8 mouse cellular contexts compared by ENCODE assay signal in the genomic region with DNA sequence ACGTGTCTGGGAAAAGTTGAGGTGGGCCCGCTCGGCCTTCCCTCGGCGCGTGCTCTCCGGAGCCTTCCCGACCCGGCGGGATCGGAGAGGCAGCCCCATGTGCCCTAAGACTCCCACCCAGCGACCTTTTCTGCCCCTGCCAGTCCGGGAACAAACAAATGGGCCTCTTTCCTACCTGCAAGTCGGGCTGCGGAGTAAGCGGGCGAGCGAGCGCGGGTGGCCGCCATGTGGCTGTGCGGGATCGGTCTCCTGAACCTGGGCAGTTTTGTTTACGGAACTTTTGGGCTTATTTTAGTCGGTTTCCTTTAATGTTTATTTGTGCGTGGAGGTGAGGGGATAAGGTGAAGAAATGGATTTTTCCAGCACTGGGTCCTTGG. TPM values are rescaled to one million over a fixed set of nuclear protein-coding genes. Genes with fewer than 3 reads are reported as not detected.
A peak's percentile ranks its signal among the peaks of the same experiment; 100 is the strongest.
DNase-seq lines count a peak whose midpoint lies in the region; ATAC-seq and TF ChIP-seq lines count a peak whose summit lies in the region.

No protein-coding gene starts in this region.

- intact Hi-C loops in heart, postnatal 10 days (cut with DNase I): loop anchor here (1.0 to 5.0 kb wide), 3 partner anchors 8 to 66 kb away; partner anchors contain the start of gene Zfp637

- H3K4me2 ChIP-seq in heart, postnatal 0 days (ENCODE audit: low read depth, low read length): peak overlapping the region; percentile 72
- H3K4me2 ChIP-seq in hindbrain, embryonic 11.5 days (replicated peaks; ENCODE audit: low read depth, low read length): peak overlapping the region; percentile 79

- H3K27ac ChIP-seq in heart, postnatal 0 days (ENCODE audit: low read depth): peak overlapping the region; percentile 95
- H3K27ac ChIP-seq in bone marrow, adult 2 months (ENCODE audit: control insufficient read depth, insufficient read depth, low read depth, low read length, poor library complexity): peak overlapping the region; percentile 99
- H3K27ac ChIP-seq in hindbrain, embryonic 11.5 days (ENCODE audit: low read depth, low read length): 0 out of 2 replicates have a peak overlapping the region, but pooled peaks have one; percentile 86

- TF ChIP-seq POLR2A in bone marrow, adult 2 months (IDR thresholded peaks at IDR 0.05; ENCODE audit: borderline replicate concordance, control insufficient read depth, low read depth, low read length): no peak

- no peaks in the 10 kb centered on the region for H3K9me3 ChIP-seq in heart, postnatal 0 days (replicated peaks; ENCODE audit: control insufficient read depth, low read length)
- no peaks in the 10 kb centered on the region for H3K9me3 ChIP-seq in hindbrain, embryonic 11.5 days (ENCODE audit: control insufficient read depth, low read length)

- under 1% methylated on average over 26 of the region's 26 CpGs for WGBS in heart, postnatal 0 days
- under 1% methylated on average over 26 of the region's 26 CpGs for WGBS in bone marrow, adult 2 months
- WGBS in hindbrain, embryonic 11.5 days: under 1% methylated on average over 26 of the region's 26 CpGs

- H3K36me3 ChIP-seq in heart, postnatal 0 days (replicated peaks; ENCODE audit: control insufficient read depth, insufficient read depth, low read length): no peaks in the 10 kb centered on the region
- H3K36me3 ChIP-seq in hindbrain, embryonic 11.5 days (ENCODE audit: control insufficient read depth, insufficient read depth, low read length): no peaks in the 10 kb centered on the region

- no peak for DNase-seq in heart, postnatal 0 days (ENCODE audit: low spot score)
- no peak for DNase-seq in heart, postnatal 10 days
- DNase-seq in hindbrain, embryonic 11.5 days (ENCODE audit: low spot score): no peak
- DNase-seq in ovary, postnatal 14 days (ENCODE audit: low spot score): no peak
- DNase-seq in frontal cortex, adult 2 months (ENCODE audit: extremely low spot score in 1 of 2, low spot score in 1 of 2): no peak
- DNase-seq in frontal cortex, postnatal 25 days (ENCODE audit: low spot score in 2 of 2): no peak

- peak overlapping the region; percentile 88 for H3K9ac ChIP-seq in heart, postnatal 0 days (replicated peaks; ENCODE audit: low read depth, low read length)
- peak overlapping the region; percentile 95 for H3K9ac ChIP-seq in hindbrain, embryonic 11.5 days (ENCODE audit: low read depth, low read length)

- no peaks in the 10 kb centered on the region for H3K27me3 ChIP-seq in heart, postnatal 0 days (ENCODE audit: control insufficient read depth, insufficient read depth, low read length)
- no peaks in the 10 kb centered on the region for H3K27me3 ChIP-seq in hindbrain, embryonic 11.5 days (ENCODE audit: control insufficient read depth, insufficient read depth, low read length)

- TF ChIP-seq EP300 in heart, postnatal 0 days (IDR thresholded peaks at IDR 0.05; ENCODE audit: low read depth): no peak

- peak overlapping the region; percentile 94 for H3K4me3 ChIP-seq in heart, postnatal 0 days (ENCODE audit: low read depth, low read length)
- peak overlapping the region; percentile 90 for H3K4me3 ChIP-seq in bone marrow, adult 2 months (replicated peaks; ENCODE audit: control insufficient read depth, low read depth, low read length)
- peak overlapping the region; percentile 99 for H3K4me3 ChIP-seq in hindbrain, embryonic 11.5 days (ENCODE audit: low read depth, low read length)

- no peak for TF ChIP-seq CTCF in heart, postnatal 0 days (IDR thresholded peaks at IDR 0.05; ENCODE audit: low read depth)
- TF ChIP-seq CTCF in bone marrow, adult 2 months (IDR thresholded peaks at IDR 0.05; ENCODE audit: control insufficient read depth, insufficient read depth, low read length): no peak

- peaks cover 27% of the 10 kb centered on the region for H3K4me1 ChIP-seq in heart, postnatal 0 days (ENCODE audit: control insufficient read depth, insufficient read depth)
- H3K4me1 ChIP-seq in bone marrow, adult 2 months (ENCODE audit: control insufficient read depth, insufficient read depth, low read length): peaks cover 1% of the 10 kb centered on the region; the same call in 1 of the 2 replicates
- H3K4me1 ChIP-seq in hindbrain, embryonic 11.5 days (replicated peaks; ENCODE audit: control insufficient read depth, insufficient read depth, low read length): no peaks in the 10 kb centered on the region; the same call in 1 of the 2 replicates

- no peak; the same call in 1 of the 2 replicates for ATAC-seq in heart, postnatal 0 days (ENCODE audit: insufficient read depth, low read depth)
- no peak for ATAC-seq in hindbrain, embryonic 11.5 days (ENCODE audit: low FRiP score)
- ATAC-seq in megakaryocyte-erythroid progenitor cell, adult 5-6 weeks (replicated peaks; ENCODE audit: low FRiP score, low TSS enrichment, poor library complexity, severe bottlenecking): peak; percentile 0; the same call in 1 of the 2 replicates

RNA-seq across cellular contexts. Expression of gene Hnrnpf, which starts 7.8 kb away (rescaled TPM):
- total RNA-seq in heart, postnatal 0 days (2014; rRNA removed; ENCODE audit: low replicate concordance): 223 and 234 TPM in 2 replicates
- polyA plus RNA-seq in heart, postnatal 0 days (2015; fragmentation: Nextera tagmentation; extraction: Ambion mirVana): 292 and 314 TPM in 2 replicates
- total RNA-seq in heart, postnatal 10 days (2021): 100 to 1,000 TPM; 351 to 364 TPM
- polyA plus RNA-seq in bone marrow, adult 2 months (2011; ENCODE audit: insufficient read depth, insufficient read length, low replicate concordance, missing spikeins): 200 and 242 TPM in 2 replicates
- 619 and 688 TPM in 2 replicates for polyA plus RNA-seq in hindbrain, embryonic 11.5 days (2014; fragmentation: Nextera tagmentation; extraction: Ambion mirVana)
- 700 and 784 TPM in 2 replicates for total RNA-seq in megakaryocyte-erythroid progenitor cell, adult 5-6 weeks (2014; fragmentation: Nextera tagmentation)
- 1,626 and 1,721 TPM in 2 replicates for total RNA-seq in megakaryocyte-erythroid progenitor cell, adult 5-6 weeks (2017)
- polyA plus RNA-seq in frontal cortex, adult 2 months (2012; rRNA removed): 121 and 126 TPM in 2 replicates

RNA-seq across cellular contexts. Expression of gene Fxyd4, which starts 29.5 kb away (rescaled TPM):
- total RNA-seq in heart, postnatal 0 days (2014; rRNA removed; ENCODE audit: low replicate concordance): not detected in 2 replicates
- 0.55 and 0.97 TPM in 2 replicates for polyA plus RNA-seq in heart, postnatal 0 days (2015; fragmentation: Nextera tagmentation; extraction: Ambion mirVana)
- not detected for total RNA-seq in heart, postnatal 10 days (2021)
- not detected in 2 replicates for polyA plus RNA-seq in bone marrow, adult 2 months (2011; ENCODE audit: insufficient read depth, insufficient read length, low replicate concordance, missing spikeins)
- polyA plus RNA-seq in hindbrain, embryonic 11.5 days (2014; fragmentation: Nextera tagmentation; extraction: Ambion mirVana): 1.6 and 2.5 TPM in 2 replicates
- total RNA-seq in megakaryocyte-erythroid progenitor cell, adult 5-6 weeks (2014; fragmentation: Nextera tagmentation): not detected in 2 replicates
- total RNA-seq in megakaryocyte-erythroid progenitor cell, adult 5-6 weeks (2017): not detected in 2 replicates
- polyA plus RNA-seq in frontal cortex, adult 2 months (2012; rRNA removed): 0.08 TPM in 1 of 2 replicates, not detected in the other

RNA-seq across cellular contexts. Expression of gene Zfp239, which starts 46.1 kb away (rescaled TPM):
- 0.27 TPM in 1 of 2 replicates, not detected in the other for total RNA-seq in heart, postnatal 0 days (2014; rRNA removed; ENCODE audit: low replicate concordance)
- polyA plus RNA-seq in heart, postnatal 0 days (2015; fragmentation: Nextera tagmentation; extraction: Ambion mirVana): 0.20 and 0.48 TPM in 2 replicates
- total RNA-seq in heart, postnatal 10 days (2021): under 1 TPM; 0.41 to 0.57 TPM
- polyA plus RNA-seq in bone marrow, adult 2 months (2011; ENCODE audit: insufficient read depth, insufficient read length, low replicate concordance, missing spikeins): 0.57 and 1.3 TPM in 2 replicates
- polyA plus RNA-seq in hindbrain, embryonic 11.5 days (2014; fragmentation: Nextera tagmentation; extraction: Ambion mirVana): 11.8 and 13.3 TPM in 2 replicates
- 7.3 and 8.1 TPM in 2 replicates for total RNA-seq in megakaryocyte-erythroid progenitor cell, adult 5-6 weeks (2014; fragmentation: Nextera tagmentation)
- total RNA-seq in megakaryocyte-erythroid progenitor cell, adult 5-6 weeks (2017): 2.4 and 21.7 TPM in 2 replicates
- 24.3 and 26.8 TPM in 2 replicates for polyA plus RNA-seq in frontal cortex, adult 2 months (2012; rRNA removed)
